Mouse (Mus musculus) forelimb bud, embryonic 11.5 days (tissue): Measurements from ENCODE around the gene Wdhd1.

Experiments used
- DNase-seq: peaks from one replicate; pipeline ENCODE4 v3.0.0-alpha.2; 2012; ENCODE audit warnings: low read depth, low spot score

Wdhd1 gene

GRCm38 (mm10) chr14:47222631-47223450 lies 53.8 kb downstream of the Wdhd1 start:
- DNase-seq, result no peak

GRCm38 (mm10) chr14:47221567-47221966 lies 55.1 kb downstream of the Wdhd1 start:
- no peak for DNase-seq

- no peak for DNase-seq
These were observed 56.2 kb downstream of the Wdhd1 start for GRCm38 (mm10) chr14:47220231-47221025.

- no peak for DNase-seq
These were observed 57.7 kb downstream of the Wdhd1 start for GRCm38 (mm10) chr14:47218766-47219606.

- DNase-seq, result no peak
These were observed 60.1 kb downstream of the Wdhd1 start for GRCm38 (mm10) chr14:47216541-47216940.

GRCm38 (mm10) chr14:47214367-47214766 lies 62.3 kb downstream of the Wdhd1 start:
- no peak for DNase-seq

GRCm38 (mm10) chr14:47213305-47213704 lies 63.4 kb downstream of the Wdhd1 start:
- DNase-seq, result no peak

GRCm38 (mm10) chr14:47209669-47210164 lies 66.9 kb downstream of the Wdhd1 start:
- DNase-seq, result no peak

GRCm38 (mm10) chr14:47208564-47209493 lies 67.8 kb downstream of the Wdhd1 start:
- no peak for DNase-seq

GRCm38 (mm10) chr14:47206601-47207000 lies 70.1 kb downstream of the Wdhd1 start:
- DNase-seq, result no peak

GRCm38 (mm10) chr14:47205270-47205972 lies 71.2 kb downstream of the Wdhd1 start:
- no peak for DNase-seq

GRCm38 (mm10) chr14:47197340-47197739 lies 79.3 kb downstream of the Wdhd1 start:
- DNase-seq, result no peak

GRCm38 (mm10) chr14:47196711-47197110 lies 79.9 kb downstream of the Wdhd1 start:
- no peak for DNase-seq

- no peak for DNase-seq
These were observed 82.6 kb downstream of the Wdhd1 start for GRCm38 (mm10) chr14:47194096-47194495.

- DNase-seq, result no peak
These were observed 83.2 kb downstream of the Wdhd1 start for GRCm38 (mm10) chr14:47193506-47193905.

GRCm38 (mm10) chr14:47191861-47192260 lies 84.8 kb downstream of the Wdhd1 start:
- DNase-seq, result no peak
